Mouse (Mus musculus) frontal cortex, adult (tissue): ENCODE results near the gene Erc2.

Experiments used
- ATAC-seq: cut with Nextera tagmentation; 2 replicates; pipeline ENCODE4 v1.9.2; 2017; ENCODE audit warnings: mild to moderate bottlenecking, moderate library complexity, mixed read lengths; ENCODE audit not compliant: low TSS enrichment

The Erc2 gene

GRCm38 (mm10) chr14:28506376-28506831 lies 884.2 kb downstream of the Erc2 start:
- no peak for ATAC-seq

GRCm38 (mm10) chr14:28507011-28507410 lies 884.8 kb downstream of the Erc2 start:
- no peak for ATAC-seq

GRCm38 (mm10) chr14:28507471-28507870 lies 885.2 kb downstream of the Erc2 start:
- ATAC-seq: peak; percentile 58

- ATAC-seq: no peak
These were observed 886.3 kb downstream of the Erc2 start for GRCm38 (mm10) chr14:28508288-28509258.

- no peak for ATAC-seq
These were observed 887.5 kb downstream of the Erc2 start for GRCm38 (mm10) chr14:28509441-28510340.

- ATAC-seq: 0 out of 2 replicates have a peak, but pooled peaks have one; percentile 35
These were observed 888.3 kb downstream of the Erc2 start for GRCm38 (mm10) chr14:28510341-28511028.

GRCm38 (mm10) chr14:28511029-28511651 lies 888.9 kb downstream of the Erc2 start:
- no peak for ATAC-seq

GRCm38 (mm10) chr14:28512805-28513590 lies 890.8 kb downstream of the Erc2 start:
- no peak for ATAC-seq

GRCm38 (mm10) chr14:28514171-28514570 lies 891.9 kb downstream of the Erc2 start:
- no peak for ATAC-seq

GRCm38 (mm10) chr14:28515331-28515730 lies 893.1 kb downstream of the Erc2 start:
- ATAC-seq: no peak

GRCm38 (mm10) chr14:28517631-28518560 lies 895.7 kb downstream of the Erc2 start:
- ATAC-seq: no peak

- ATAC-seq: no peak
These were observed 898.9 kb downstream of the Erc2 start for GRCm38 (mm10) chr14:28521106-28521505.

GRCm38 (mm10) chr14:28522611-28523010 lies 900.4 kb downstream of the Erc2 start:
- no peak for ATAC-seq

GRCm38 (mm10) chr14:28525566-28525965 lies 903.3 kb downstream of the Erc2 start:
- no peak for ATAC-seq
